Mouse (Mus musculus) liver, embryonic 14.5 days (tissue): ENCODE measurements at regions not wholly inside any gene's neighbourhood (a gene's known extent, or its start where the extent isn't known, plus 50 kb on each side); places are given as distances from the start of the nearest gene placed in this dataset.

Source experiments
- CTCF ChIP-seq: IDR thresholded peaks from 2 replicates; pipeline ENCODE4 v1.5.1; 2016; ENCODE audit warnings: antibody characterized with exemption, low read depth, control low read depth
- EP300 ChIP-seq: IDR thresholded peaks from 2 replicates; pipeline ENCODE4 v1.6.1; 2016; ENCODE audit warnings: antibody characterized with exemption, low read depth

DNA sequence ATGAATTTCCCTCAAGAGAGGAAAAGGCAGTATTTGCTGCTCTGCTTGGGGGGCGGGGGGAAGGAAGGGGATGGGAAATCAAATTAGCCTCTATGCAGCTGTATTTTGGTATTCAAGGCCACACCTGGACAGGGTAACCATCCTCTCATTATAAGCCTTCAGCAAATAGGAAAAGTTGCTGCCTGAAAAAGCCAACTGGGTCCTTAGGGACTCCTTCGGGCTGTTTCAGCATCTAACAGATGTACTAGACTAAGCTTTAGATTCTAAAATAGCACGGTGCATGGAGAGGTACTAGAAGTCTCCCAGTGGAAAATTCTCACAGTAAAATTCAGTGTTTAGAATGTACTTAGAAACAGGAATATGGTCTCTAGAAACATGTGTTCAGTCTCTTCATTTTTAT lies 183.1 kb downstream of the Gm13691 start:
- TF ChIP-seq CTCF (no peak), EP300 (no peak)
